Mouse (Mus musculus): ENCODE results near the gene Scube2.

Gene Scube2

GRCm38 (mm10) chr7:109799168-109799567, 66.3 kb downstream of the Scube2 start:
- DNase-seq (ENCODE audit: low spot score), result no peak

- no peak for DNase-seq (ENCODE audit: low spot score)
These were observed 69.9 kb downstream of the Scube2 start for GRCm38 (mm10) chr7:109795564-109795963.

- DNase-seq (ENCODE audit: low spot score), result no peak
These were observed 70.9 kb downstream of the Scube2 start for GRCm38 (mm10) chr7:109794556-109794955.

- no peak for DNase-seq (ENCODE audit: low spot score)
These were observed 72.7 kb downstream of the Scube2 start for GRCm38 (mm10) chr7:109792759-109793158.

GRCm38 (mm10) chr7:109790818-109791217, 74.7 kb downstream of the Scube2 start:
- DNase-seq (ENCODE audit: low spot score), result no peak

- no peak for DNase-seq (ENCODE audit: low spot score)
These were observed 77.6 kb downstream of the Scube2 start for GRCm38 (mm10) chr7:109787860-109788259.

- no peak for DNase-seq (ENCODE audit: low spot score)
These were observed 82.2 kb downstream of the Scube2 start for GRCm38 (mm10) chr7:109783281-109783680.

- no peak for DNase-seq (ENCODE audit: low spot score)
These were observed 83.8 kb downstream of the Scube2 start, which contains the start of gene Nrip3 for GRCm38 (mm10) chr7:109781470-109782203. Nrip3 (minus strand) TSS chr7:109782025.

GRCm38 (mm10) chr7:109781087-109781469, 84.4 kb downstream of the Scube2 start:
- DNase-seq (ENCODE audit: low spot score), result no peak

- no peak for DNase-seq (ENCODE audit: low spot score)
These were observed 93.2 kb downstream of the Scube2 start for GRCm38 (mm10) chr7:109772251-109772650.

- no peak for DNase-seq (ENCODE audit: low spot score)
These were observed 96.6 kb downstream of the Scube2 start for GRCm38 (mm10) chr7:109768699-109769383.

GRCm38 (mm10) chr7:109767575-109768350, 97.7 kb downstream of the Scube2 start:
- DNase-seq (ENCODE audit: low spot score), result no peak

GRCm38 (mm10) chr7:109764009-109764408, 101.5 kb downstream of the Scube2 start:
- DNase-seq (ENCODE audit: low spot score), result no peak

- no peak for DNase-seq (ENCODE audit: low spot score)
These were observed 109.2 kb downstream of the Scube2 start for GRCm38 (mm10) chr7:109756291-109756690.

GRCm38 (mm10) chr7:109754034-109754433, 111.4 kb downstream of the Scube2 start:
- no peak for DNase-seq (ENCODE audit: low spot score)

GRCm38 (mm10) chr7:109752008-109752925, 113.2 kb downstream of the Scube2 start, which contains the start of gene Tmem9b:
Tmem9b (minus strand) TSS chr7:109752875.
- DNase-seq (ENCODE audit: low spot score), result peak; percentile 65

- DNase-seq (ENCODE audit: low spot score), result no peak
These were observed 114.0 kb downstream of the Scube2 start for GRCm38 (mm10) chr7:109751427-109752007.

Measured in ovary, postnatal 10 days (tissue).